Mouse (Mus musculus) lung, embryonic 14.5 days (tissue): ENCODE data around the gene Muc5b. TPM values are rescaled to one million over a fixed set of nuclear protein-coding genes. Genes with fewer than 3 reads are reported as not detected.

ENCODE experiments used
- ATAC-seq: fragments of 200-750 bp; cut with Nextera tagmentation; 2 replicates; pipeline ENCODE4 v1.8.0; 2017; ENCODE audit warnings: mild to moderate bottlenecking, moderate TSS enrichment, moderate library complexity; ENCODE audit not compliant: insufficient read depth
- DNase-seq: peaks from one replicate; pipeline ENCODE4 v3.0.0-alpha.2; 2015
- H3K27ac ChIP-seq: fragments of 300-500 bp; sonication (generic); 2 replicates; pipeline ENCODE4 v1.5.1; 2014; ENCODE audit warnings: low read depth, mild to moderate bottlenecking, moderate library complexity
- H3K27me3 ChIP-seq: fragments of 300-500 bp; sonication (generic); 2 replicates; pipeline ENCODE4 v1.6.1; 2014; ENCODE audit warnings: low read length, control low read depth; ENCODE audit not compliant: insufficient read depth
- H3K36me3 ChIP-seq: fragments of 300-500 bp; sonication (generic); 2 replicates; pipeline ENCODE4 v1.6.1; 2014; ENCODE audit warnings: control low read depth; ENCODE audit not compliant: insufficient read depth
- H3K4me1 ChIP-seq: fragments of 300-500 bp; sonication (generic); 2 replicates; pipeline ENCODE4 v1.6.1; 2014; ENCODE audit warnings: antibody characterized with exemption, control low read depth; ENCODE audit not compliant: insufficient read depth
- H3K4me2 ChIP-seq: fragments of 300-500 bp; sonication (generic); 2 replicates; pipeline ENCODE4 v1.6.1; 2014; ENCODE audit warnings: mild to moderate bottlenecking
- H3K4me3 ChIP-seq: fragments of 300-500 bp; sonication (generic); 2 replicates; pipeline ENCODE4 v1.5.1; 2014; ENCODE audit warnings: low read depth, low read length
- H3K9ac ChIP-seq: fragments of 300-500 bp; sonication (generic); 2 replicates; pipeline ENCODE4 v1.6.1; 2014
- H3K9me3 ChIP-seq: fragments of 300-500 bp; sonication (generic); 2 replicates; pipeline ENCODE4 v1.6.1; 2016; ENCODE audit warnings: low read depth, low read length, control low read depth
- CTCF ChIP-seq: IDR thresholded peaks from 2 replicates; pipeline ENCODE4 v1.5.1; 2016; ENCODE audit warnings: antibody characterized with exemption, low read depth
- WGBS: fragments of 180-500 bp; shearing (Covaris S2); extraction: QIAGEN DNeasy Blood & Tissue Kit; methylation state at CpG from one replicate; pipeline ENCODE4 v1.1.7; 2014; 5-methylcytosine and 5-hydroxymethylcytosine counted together
- polyA plus RNA-seq: library from polyadenylated mRNA; unstranded; fragments of >200 nt; fragmentation: Nextera tagmentation; extraction: Ambion mirVana; gene quantifications from 2 replicates; pipeline ENCODE4 v1.2.1, GENCODE M21; 2014

Gene Muc5b
- polyA plus RNA-seq, 1 experiment from 2014 or later = 0.07 TPM

DNA sequence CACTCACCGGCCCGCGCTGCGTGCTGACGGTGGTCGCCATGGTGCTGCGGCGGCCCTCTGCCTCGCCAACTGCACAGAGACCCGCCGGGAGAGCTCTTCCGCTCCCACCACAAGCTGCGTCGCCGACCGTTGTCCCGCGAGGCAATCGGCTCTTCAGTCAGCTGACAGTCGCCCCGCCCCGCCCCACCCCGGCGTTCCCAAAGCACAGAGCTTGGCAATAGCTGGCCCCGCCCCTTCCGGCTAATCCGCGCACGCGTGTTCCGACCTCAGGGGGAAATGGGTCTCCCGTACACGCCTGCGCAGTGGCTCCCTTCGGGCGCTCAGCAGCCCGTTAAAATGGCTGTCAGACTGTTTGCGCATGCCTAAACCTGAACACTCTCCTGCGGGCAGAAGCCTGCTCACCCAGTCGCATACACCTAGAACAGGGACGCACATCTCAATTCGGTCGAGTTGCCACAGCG lies 63.4 kb downstream of the Muc5b start:
- Histone ChIP-seq H3K9ac (peak overlapping the region; percentile 92), H3K36me3 (no peaks in the 10 kb centered on the region), H3K4me1 (peaks cover 13% of the 10 kb centered on the region), H3K4me2 (peak overlapping the region; percentile 82), H3K4me3 (peak overlapping the region; percentile 78), H3K9me3 (no peaks in the 10 kb centered on the region), H3K27ac (peak overlapping the region; percentile 58; the same call in 1 of the 2 replicates), H3K27me3 (0 out of 2 replicates have a peak, but pooled peaks cover 3% of the 10 kb centered on the region)
- under 1% methylated on average over 44 of the region's 44 CpGs for WGBS
- peak; percentile 100 for DNase-seq
- no peak for TF ChIP-seq CTCF
- peak; percentile 97 for ATAC-seq

DNA sequence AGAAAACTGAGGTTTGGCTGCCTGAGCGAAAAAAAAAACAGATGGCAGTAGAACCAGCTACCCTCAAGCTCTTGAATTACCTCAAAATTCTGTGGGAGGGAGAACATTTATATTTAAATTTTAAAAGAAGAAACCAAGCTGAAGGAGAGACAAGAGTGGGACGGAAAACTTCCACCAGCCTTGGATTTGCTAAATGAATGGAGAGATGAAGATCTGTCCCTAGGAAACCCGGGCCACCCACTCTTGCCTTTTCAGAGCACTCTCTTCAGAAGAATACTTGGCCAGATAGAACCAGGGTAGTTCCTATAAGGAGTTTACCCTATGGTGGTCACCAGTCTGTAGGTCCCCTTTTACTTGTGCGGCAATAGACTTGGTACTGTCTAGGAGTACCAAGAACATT lies 63.9 kb downstream of the Muc5b start:
- Histone ChIP-seq H3K9ac (peak overlapping the region; percentile 51), H3K36me3 (no peaks in the 10 kb centered on the region), H3K27ac (peak overlapping the region; percentile 58; the same call in 1 of the 2 replicates), H3K4me2 (peak overlapping the region; percentile 82), H3K4me3 (peak overlapping the region; percentile 78), H3K9me3 (no peaks in the 10 kb centered on the region), H3K27me3 (0 out of 2 replicates have a peak, but pooled peaks cover 3% of the 10 kb centered on the region), H3K4me1 (peaks cover 13% of the 10 kb centered on the region)
- TF ChIP-seq CTCF = no peak
- 63% methylated on average over 4 of the region's 4 CpGs for WGBS
- ATAC-seq = no peak
- no peak for DNase-seq

DNA sequence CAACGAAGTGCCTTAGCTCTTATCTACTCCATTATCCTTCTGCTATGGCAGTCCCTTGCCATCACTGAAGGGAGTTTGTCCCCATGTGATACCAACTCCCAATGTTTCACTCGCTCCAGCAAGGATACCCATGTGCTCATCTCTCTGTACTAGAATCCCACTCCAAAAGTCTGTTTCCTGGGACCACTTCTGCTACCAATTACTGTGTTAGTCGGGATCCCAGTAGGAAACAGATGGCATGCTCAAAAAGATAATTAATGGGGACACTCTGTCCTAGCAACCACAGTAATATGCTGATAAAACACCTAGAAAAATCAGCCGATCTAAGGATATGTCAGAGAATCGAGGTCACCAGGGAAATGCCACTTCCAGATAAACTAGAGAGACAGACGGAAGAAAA lies 69.7 kb downstream of the Muc5b start:
- TF ChIP-seq CTCF = no peak
- Histone ChIP-seq H3K4me2 (no peak overlapping the region), H3K27ac (no peak overlapping the region), H3K36me3 (no peaks in the 10 kb centered on the region), H3K9me3 (no peaks in the 10 kb centered on the region), H3K4me3 (no peak overlapping the region), H3K27me3 (0 out of 2 replicates have a peak, but pooled peaks cover 11% of the 10 kb centered on the region), H3K4me1 (no peaks in the 10 kb centered on the region), H3K9ac (no peak overlapping the region)
- WGBS = 71% methylated on average over 6 of the region's 6 CpGs
- ATAC-seq = no peak
- DNase-seq = no peak

DNA sequence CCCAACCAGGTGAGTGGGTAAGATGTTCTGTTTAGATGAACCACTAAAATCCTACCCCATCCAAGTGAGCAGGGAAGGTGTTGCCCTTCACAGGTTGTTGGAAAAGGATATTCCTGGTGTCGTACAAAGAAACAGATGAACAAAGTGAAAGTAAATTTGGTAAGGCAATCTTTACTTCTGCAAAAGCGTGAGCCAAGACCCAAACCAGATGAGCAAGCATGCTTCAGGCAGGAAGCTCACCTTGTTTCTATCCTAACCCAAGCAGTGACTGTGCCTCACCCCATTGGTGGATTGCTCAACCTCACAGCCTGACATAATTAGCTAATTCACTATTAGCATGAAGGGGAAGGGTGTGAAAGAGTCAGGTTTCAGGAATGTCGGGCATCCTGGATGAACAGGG lies 72.4 kb downstream of the Muc5b start:
- DNase-seq (no peak), ATAC-seq (no peak)
- TF ChIP-seq CTCF = no peak
- no peaks in the 10 kb centered on the region for H3K4me1 ChIP-seq
- no peak overlapping the region for H3K4me3 ChIP-seq
- no peak overlapping the region for H3K27ac ChIP-seq
- peaks cover 12% of the 10 kb centered on the region; the same call in 1 of the 2 replicates for H3K27me3 ChIP-seq
- 59% methylated on average over 3 of the region's 3 CpGs for WGBS
- no peaks in the 10 kb centered on the region for H3K36me3 ChIP-seq
- no peaks in the 10 kb centered on the region for H3K9me3 ChIP-seq
- H3K9ac ChIP-seq = no peak overlapping the region
- H3K4me2 ChIP-seq = no peak overlapping the region

DNA sequence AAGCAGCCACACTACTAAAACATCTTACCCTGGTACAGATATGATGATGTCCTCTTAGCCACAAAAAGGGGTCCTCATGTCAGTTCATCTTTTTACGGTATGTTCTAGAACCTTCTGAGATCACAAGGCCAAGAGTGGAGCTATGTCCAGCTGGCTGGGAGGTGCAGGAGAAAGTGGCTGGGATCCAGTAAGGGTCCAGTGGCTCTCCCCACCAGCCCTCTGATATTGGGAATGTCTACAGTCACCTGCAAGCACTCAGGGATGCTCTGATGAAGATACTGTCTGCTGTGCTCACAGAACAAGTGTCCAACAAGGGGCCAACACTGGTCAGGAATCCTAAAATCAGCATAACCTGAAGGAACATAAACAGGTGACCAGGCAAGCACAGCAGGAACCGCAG lies 79.5 kb downstream of the Muc5b start, which contains the start of gene Tollip:
Gene Tollip, minus strand, starts transcription at position 101 of the 400 bp plus-strand sequence.
- Histone ChIP-seq H3K36me3 (no peaks in the 10 kb centered on the region), H3K27ac (no peak within 1 kb of the TSS), H3K27me3 (peaks cover 4% of the 10 kb centered on the region; the same call in 1 of the 2 replicates), H3K4me2 (no peak within 1 kb of the TSS), H3K4me1 (no peaks in the 10 kb centered on the region), H3K4me3 (no peak within 1 kb of the TSS), H3K9ac (no peak within 1 kb of the TSS), H3K9me3 (no peaks in the 10 kb centered on the region)
- no peak for TF ChIP-seq CTCF
- no peak for DNase-seq
- 88% methylated on average over 2 of the region's 2 CpGs for WGBS
- ATAC-seq = no peak

Other genes starting within 250 kb of the Muc5b start
- 0.18 and 0.32 TPM in 2 replicates for gene Muc6, start 183.8 kb upstream of the Muc5b start, polyA plus RNA-seq
- gene Muc2, start 148.7 kb upstream of the Muc5b start, polyA plus RNA-seq = 0.09 TPM in 1 of 2 replicates, not detected in the other
- gene Muc5ac, start 50.1 kb upstream of the Muc5b start, polyA plus RNA-seq = 0.18 and 0.28 TPM in 2 replicates
- gene Tollip, start 79.4 kb downstream of the Muc5b start, polyA plus RNA-seq = 50.3 and 54.5 TPM in 2 replicates
- gene Brsk2, start 110.7 kb downstream of the Muc5b start, polyA plus RNA-seq = 0.81 and 0.88 TPM in 2 replicates
- 76.2 and 78.4 TPM in 2 replicates for gene Mob2, start 222.0 kb downstream of the Muc5b start, polyA plus RNA-seq